Mouse (Mus musculus) cerebellum, adult 2 months (tissue): ENCODE data around the gene Robo4.

Source experiments
- CTCF ChIP-seq: fragments of 200-500 bp; IDR thresholded peaks from 2 replicates; pipeline ENCODE4 v1.5.1; 2011; ENCODE audit warnings: low read depth, mild to moderate bottlenecking, control low read depth, low read length, moderate library complexity, borderline replicate concordance; ENCODE audit not compliant: insufficient read depth
- POLR2A ChIP-seq: fragments of 200-500 bp; IDR thresholded peaks from 2 replicates; pipeline ENCODE4 v1.6.1; 2011; ENCODE audit warnings: low read length, control low read depth, borderline replicate concordance; ENCODE audit not compliant: insufficient read depth

- TF ChIP-seq POLR2A = no peak
- no peak for TF ChIP-seq CTCF
These were observed 9.6 kb upstream of the Robo4 start for GRCm38 (mm10) chr9:37392071-37392470.
